Mouse (Mus musculus) stomach, postnatal 0 days (tissue): Measurements from ENCODE around the gene Ltv1.

Source experiments
- CTCF ChIP-seq: IDR thresholded peaks from 2 replicates; pipeline ENCODE4 v1.5.1; 2016; ENCODE audit warnings: antibody characterized with exemption, low read depth, mild to moderate bottlenecking, moderate library complexity
- EP300 ChIP-seq: optimal IDR thresholded peaks from 2 replicates; pipeline ENCODE3; 2016; ENCODE audit warnings: antibody characterized with exemption

GRCm38 (mm10) chr10:13209930-13210637 is 17.1 kb upstream of the Ltv1 start:
- TF ChIP-seq CTCF (no peak), EP300 (no peak)
